Mouse (Mus musculus) hematopoietic stem cell, adult 5-6 weeks (primary cell): Measurements from ENCODE around the gene Sh2d1b2. TPM values are rescaled to one million over a fixed set of nuclear protein-coding genes. Genes with fewer than 3 reads are reported as not detected.

Experiments used
- total RNA-seq: library from RNA; stranded (forward); fragments of 172-1452, 232-1000 nt; gene quantifications from 2 replicates; pipeline ENCODE4 v1.2.3, GENCODE M21; 2017

The Sh2d1b2 gene
- total RNA-seq, 1 experiment from 2014 or later: not detected

Other genes starting within 250 kb of the Sh2d1b2 start
- gene Ddr2, start 122.0 kb upstream of the Sh2d1b2 start, total RNA-seq: 0.38 TPM in 1 of 2 replicates, not detected in the other
- 73.9 and 113 TPM in 2 replicates for gene Uap1, start 57.8 kb upstream of the Sh2d1b2 start, total RNA-seq
- gene Uhmk1, start 17.4 kb upstream of the Sh2d1b2 start, total RNA-seq: 68.2 and 71.1 TPM in 2 replicates
- 0.44 and 0.89 TPM in 2 replicates for gene Sh2d1b1, start 44.6 kb downstream of the Sh2d1b2 start, total RNA-seq
- gene Gm7694, start 73.6 kb downstream of the Sh2d1b2 start, total RNA-seq: 3.8 and 8.9 TPM in 2 replicates
- gene Spata46, start 76.1 kb downstream of the Sh2d1b2 start, total RNA-seq: not detected in 2 replicates